Mouse (Mus musculus) heart, adult 8-10 months (tissue): ENCODE measurements around the gene Skint11. TPM values are rescaled to one million over a fixed set of nuclear protein-coding genes. Genes with fewer than 3 reads are reported as not detected.
"Not testable (repeated sequence)": the region's sequence is repeated elsewhere in the genome, so short reads cannot be mapped to it uniquely, and the experiment has no call there.

Source experiments
- DNase-seq: peaks from one replicate; pipeline ENCODE4 v3.0.0; 2022; ENCODE audit warnings: low spot score
- total RNA-seq, 4 experiments: library from RNA; stranded (reverse); gene quantifications; 2 replicates each; pipeline ENCODE4 v1.2.4; 2022

The Skint11 gene
- total RNA-seq, result not detected

GRCm38 (mm10) chr4:114163084-114163483, at the start of gene Skint11:
Gene Skint11, plus strand, starts transcription at chr4:114163384.
- no peak for DNase-seq

GRCm38 (mm10) chr4:114161149-114161548, 2.0 kb upstream of the Skint11 start:
- no peak for DNase-seq

- not testable (repeated sequence) for DNase-seq
Observed at GRCm38 (mm10) chr4:114172898-114173297, 9.7 kb downstream of the Skint11 start.

GRCm38 (mm10) chr4:114256906-114257305, 93.7 kb downstream of the Skint11 start:
- DNase-seq, result not testable (repeated sequence)

Other genes starting within 250 kb of the Skint11 start
- not detected for gene Skint5, start 163.9 kb upstream of the Skint11 start, total RNA-seq
- gene Trabd2b, start 243.3 kb downstream of the Skint11 start, total RNA-seq, result 10 to 100 TPM; 62.0 to 82.7 (median 71.5) TPM